Mouse (Mus musculus): ENCODE results near the gene 4930558C23Rik. TPM values are rescaled to one million over a fixed set of nuclear protein-coding genes. Genes with fewer than 3 reads are reported as not detected.
"Not testable (repeated sequence)": the region's sequence is repeated elsewhere in the genome, so short reads cannot be mapped to it uniquely, and the experiment has no call there.

Gene 4930558C23Rik
- polyA plus RNA-seq, 1 experiment from 2014 or later: not detected

- H3K27ac ChIP-seq (replicated peaks; ENCODE audit: low read depth, low read length): no peak overlapping the region
Measured at GRCm38 (mm10) chr3:95434983-95435370, 32.3 kb upstream of the 4930558C23Rik start.

GRCm38 (mm10) chr3:95434136-95434982 lies 31.7 kb upstream of the 4930558C23Rik start, which contains the start of gene Arnt:
TSS of gene Arnt (plus strand) at chr3:95434388.
- peak; percentile 93 for DNase-seq (ENCODE audit: low spot score)
- under 1% methylated on average over 47 of the region's 47 CpGs for WGBS
- peak within 1 kb of the TSS; percentile 88 for H3K4me3 ChIP-seq (ENCODE audit: low read depth, low read length)
- ATAC-seq (ENCODE audit: insufficient number of reproducible peaks, low FRiP score, low TSS enrichment, low read depth): peak; percentile 99
- H3K9ac ChIP-seq (ENCODE audit: low read length): peak within 1 kb of the TSS; percentile 81
- no peak within 1 kb of the TSS for H3K27ac ChIP-seq (replicated peaks; ENCODE audit: low read depth, low read length)
- 0 out of 2 replicates have a peak, but pooled peaks cover 3% of the 10 kb centered on the region for H3K4me1 ChIP-seq (ENCODE audit: control insufficient read depth, insufficient read depth, low read length)
- 0 out of 2 replicates have a peak, but pooled peaks cover 4% of the 10 kb centered on the region for H3K36me3 ChIP-seq (ENCODE audit: control insufficient read depth, insufficient read depth, low read length)
- peak within 1 kb of the TSS; percentile 69 for H3K4me2 ChIP-seq (ENCODE audit: low read depth, severe bottlenecking)
- H3K9me3 ChIP-seq (ENCODE audit: control insufficient read depth, low read length): no peaks in the 10 kb centered on the region
- no peaks in the 10 kb centered on the region for H3K27me3 ChIP-seq (ENCODE audit: control insufficient read depth, insufficient read depth, low read length)

More at GRCm38 (mm10) chr3:95434983-95435370, 32.3 kb upstream of the 4930558C23Rik start:
- 0 out of 2 replicates have a peak, but pooled peaks cover 3% of the 10 kb centered on the region for H3K4me1 ChIP-seq (ENCODE audit: control insufficient read depth, insufficient read depth, low read length)
- 0 out of 2 replicates have a peak, but pooled peaks cover 4% of the 10 kb centered on the region for H3K36me3 ChIP-seq (ENCODE audit: control insufficient read depth, insufficient read depth, low read length)
- no peaks in the 10 kb centered on the region for H3K9me3 ChIP-seq (ENCODE audit: control insufficient read depth, low read length)
- no peak for ATAC-seq (ENCODE audit: insufficient number of reproducible peaks, low FRiP score, low TSS enrichment, low read depth)
- H3K4me2 ChIP-seq (ENCODE audit: low read depth, severe bottlenecking): peak overlapping the region; percentile 69
- peak; percentile 22 for DNase-seq (ENCODE audit: low spot score)
- peak overlapping the region; percentile 81 for H3K9ac ChIP-seq (ENCODE audit: low read length)
- 5% methylated on average over 7 of the region's 7 CpGs for WGBS
- H3K4me3 ChIP-seq (ENCODE audit: low read depth, low read length): peak overlapping the region; percentile 88
- H3K27me3 ChIP-seq (ENCODE audit: control insufficient read depth, insufficient read depth, low read length): no peaks in the 10 kb centered on the region

GRCm38 (mm10) chr3:95433301-95433915 lies 30.8 kb upstream of the 4930558C23Rik start:
- Histone ChIP-seq H3K4me1 (ENCODE audit: control insufficient read depth, insufficient read depth, low read length) (0 out of 2 replicates have a peak, but pooled peaks cover 3% of the 10 kb centered on the region), H3K27me3 (ENCODE audit: control insufficient read depth, insufficient read depth, low read length) (no peaks in the 10 kb centered on the region), H3K9me3 (ENCODE audit: control insufficient read depth, low read length) (no peaks in the 10 kb centered on the region), H3K4me3 (ENCODE audit: low read depth, low read length) (peak overlapping the region; percentile 88), H3K4me2 (ENCODE audit: low read depth, severe bottlenecking) (peak overlapping the region; percentile 69), H3K27ac (replicated peaks; ENCODE audit: low read depth, low read length) (no peak overlapping the region), H3K9ac (ENCODE audit: low read length) (no peak overlapping the region), H3K36me3 (ENCODE audit: control insufficient read depth, insufficient read depth, low read length) (no peaks in the 10 kb centered on the region)
- ATAC-seq (ENCODE audit: insufficient number of reproducible peaks, low FRiP score, low TSS enrichment, low read depth) (no peak), DNase-seq (ENCODE audit: low spot score) (no peak)
- WGBS: 77% methylated on average over 10 of the region's 10 CpGs

GRCm38 (mm10) chr3:95428423-95428822 lies 25.8 kb upstream of the 4930558C23Rik start:
- 57% methylated on average over 4 of the region's 11 CpGs for WGBS
- H3K36me3 ChIP-seq (ENCODE audit: control insufficient read depth, insufficient read depth, low read length); H3K9me3 ChIP-seq (ENCODE audit: control insufficient read depth, low read length); H3K4me2 ChIP-seq (ENCODE audit: low read depth, severe bottlenecking); DNase-seq (ENCODE audit: low spot score); ATAC-seq (ENCODE audit: insufficient number of reproducible peaks, low FRiP score, low TSS enrichment, low read depth); H3K4me1 ChIP-seq (ENCODE audit: control insufficient read depth, insufficient read depth, low read length); H3K27ac ChIP-seq (replicated peaks; ENCODE audit: low read depth, low read length); H3K4me3 ChIP-seq (ENCODE audit: low read depth, low read length); H3K27me3 ChIP-seq (ENCODE audit: control insufficient read depth, insufficient read depth, low read length); H3K9ac ChIP-seq (ENCODE audit: low read length): not testable (repeated sequence)

DNA sequence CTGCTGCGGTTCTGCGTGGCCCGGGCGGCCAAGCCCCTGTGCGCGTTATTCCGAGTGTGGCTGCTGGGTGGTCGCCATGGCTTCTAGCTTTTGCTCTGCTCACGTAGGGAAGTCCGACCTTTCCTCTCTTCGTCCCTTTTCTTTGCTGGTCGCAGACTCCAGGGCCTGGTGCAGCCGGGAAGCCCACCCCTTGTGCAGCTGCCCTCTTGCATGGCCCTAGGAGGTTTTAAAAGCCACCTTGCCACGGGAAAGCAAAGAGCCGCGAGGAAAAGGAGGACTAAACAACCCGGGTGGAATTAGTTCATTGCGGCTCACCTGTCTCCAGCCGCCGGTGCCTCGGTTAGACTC lies 25.2 kb upstream of the 4930558C23Rik start:
- H3K4me2 ChIP-seq (ENCODE audit: low read depth, severe bottlenecking): peak overlapping the region; percentile 45
- not testable (repeated sequence) for H3K9ac ChIP-seq (ENCODE audit: low read length); ATAC-seq (ENCODE audit: insufficient number of reproducible peaks, low FRiP score, low TSS enrichment, low read depth); H3K27ac ChIP-seq (replicated peaks; ENCODE audit: low read depth, low read length); H3K4me1 ChIP-seq (ENCODE audit: control insufficient read depth, insufficient read depth, low read length); H3K36me3 ChIP-seq (ENCODE audit: control insufficient read depth, insufficient read depth, low read length); H3K27me3 ChIP-seq (ENCODE audit: control insufficient read depth, insufficient read depth, low read length); H3K9me3 ChIP-seq (ENCODE audit: control insufficient read depth, low read length)
- DNase-seq (ENCODE audit: low spot score): peak; percentile 42
- H3K4me3 ChIP-seq (ENCODE audit: low read depth, low read length): peak overlapping the region; percentile 24
- 22% methylated on average over 10 of the region's 21 CpGs for WGBS

GRCm38 (mm10) chr3:95427117-95427890 lies 24.7 kb upstream of the 4930558C23Rik start:
- not testable (repeated sequence) for H3K27me3 ChIP-seq (ENCODE audit: control insufficient read depth, insufficient read depth, low read length); H3K9ac ChIP-seq (ENCODE audit: low read length); H3K27ac ChIP-seq (replicated peaks; ENCODE audit: low read depth, low read length); H3K36me3 ChIP-seq (ENCODE audit: control insufficient read depth, insufficient read depth, low read length); H3K4me1 ChIP-seq (ENCODE audit: control insufficient read depth, insufficient read depth, low read length); H3K9me3 ChIP-seq (ENCODE audit: control insufficient read depth, low read length)
- DNase-seq (ENCODE audit: low spot score): peak; percentile 23
- WGBS: 55% methylated on average over 6 of the region's 33 CpGs
- ATAC-seq (ENCODE audit: insufficient number of reproducible peaks, low FRiP score, low TSS enrichment, low read depth): 0 out of 2 replicates have a peak, but pooled peaks have one; percentile 51
- H3K4me2 ChIP-seq (ENCODE audit: low read depth, severe bottlenecking): peak overlapping the region; percentile 45
- H3K4me3 ChIP-seq (ENCODE audit: low read depth, low read length): peak overlapping the region; percentile 24

DNA sequence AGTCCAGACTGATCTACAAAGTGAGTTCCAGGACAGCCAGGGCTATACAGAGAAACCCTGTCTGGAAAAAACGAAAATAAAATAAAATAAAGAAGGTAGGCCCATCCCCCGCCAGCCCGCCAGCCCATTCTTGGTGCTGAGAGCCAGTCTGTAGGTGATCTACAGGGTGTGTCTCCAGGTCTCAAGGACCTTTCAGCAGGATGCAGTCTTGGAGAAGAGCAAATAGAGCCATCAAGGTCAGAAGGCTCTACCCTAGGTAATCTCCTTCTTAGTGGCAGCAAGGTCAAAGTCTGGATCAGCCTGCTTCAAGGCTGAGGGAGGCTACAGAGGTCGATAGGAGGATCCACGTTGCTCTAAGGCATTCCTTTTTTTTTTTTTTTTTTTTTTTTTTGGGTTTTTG lies 23.8 kb upstream of the 4930558C23Rik start:
- not testable (repeated sequence) for H3K4me3 ChIP-seq (ENCODE audit: low read depth, low read length); DNase-seq (ENCODE audit: low spot score); H3K4me2 ChIP-seq (ENCODE audit: low read depth, severe bottlenecking); H3K4me1 ChIP-seq (ENCODE audit: control insufficient read depth, insufficient read depth, low read length); H3K27ac ChIP-seq (replicated peaks; ENCODE audit: low read depth, low read length); H3K9me3 ChIP-seq (ENCODE audit: control insufficient read depth, low read length); H3K9ac ChIP-seq (ENCODE audit: low read length); H3K36me3 ChIP-seq (ENCODE audit: control insufficient read depth, insufficient read depth, low read length); ATAC-seq (ENCODE audit: insufficient number of reproducible peaks, low FRiP score, low TSS enrichment, low read depth); H3K27me3 ChIP-seq (ENCODE audit: control insufficient read depth, insufficient read depth, low read length)
- WGBS: 93% methylated on average over 5 of the region's 5 CpGs

DNA sequence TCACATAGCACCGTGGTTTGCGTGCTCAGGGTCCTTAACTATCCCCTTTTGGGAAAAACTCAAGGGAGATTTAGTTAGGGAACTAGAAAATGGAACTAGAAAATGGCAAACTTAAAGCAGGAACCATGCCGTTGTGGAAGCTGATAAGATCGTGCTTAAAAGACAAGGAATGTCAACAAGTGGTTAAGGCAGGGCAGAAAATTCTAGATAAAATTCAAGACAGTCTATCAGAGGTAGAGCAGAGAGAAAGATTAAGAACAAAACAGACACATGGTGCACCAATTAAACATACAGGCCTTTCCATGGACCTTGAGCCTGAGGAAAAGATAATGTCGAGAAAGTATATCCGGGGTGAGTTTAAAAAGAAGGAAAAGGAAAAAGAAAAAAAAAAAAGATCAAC lies 15.2 kb upstream of the 4930558C23Rik start:
- H3K27ac ChIP-seq (replicated peaks; ENCODE audit: low read depth, low read length): no peak overlapping the region
- H3K9ac ChIP-seq (ENCODE audit: low read length): no peak overlapping the region
- ATAC-seq (ENCODE audit: insufficient number of reproducible peaks, low FRiP score, low TSS enrichment, low read depth) (no peak), DNase-seq (ENCODE audit: low spot score) (no peak)
- H3K27me3 ChIP-seq (ENCODE audit: control insufficient read depth, insufficient read depth, low read length): no peaks in the 10 kb centered on the region
- H3K4me2 ChIP-seq (ENCODE audit: low read depth, severe bottlenecking): no peak overlapping the region
- 92% methylated on average over 6 of the region's 6 CpGs for WGBS
- no peaks in the 10 kb centered on the region; the same call in 1 of the 2 replicates for H3K9me3 ChIP-seq (ENCODE audit: control insufficient read depth, low read length)
- H3K4me3 ChIP-seq (ENCODE audit: low read depth, low read length): no peak overlapping the region
- H3K36me3 ChIP-seq (ENCODE audit: control insufficient read depth, insufficient read depth, low read length): no peaks in the 10 kb centered on the region
- no peaks in the 10 kb centered on the region for H3K4me1 ChIP-seq (ENCODE audit: control insufficient read depth, insufficient read depth, low read length)
